Mouse (Mus musculus): ENCODE measurements around the gene Meis3. TPM values are rescaled to one million over a fixed set of nuclear protein-coding genes. Genes with fewer than 3 reads are reported as not detected.

Gene Meis3
- polyA plus RNA-seq (2015; fragmentation: Illumina TruSeq; extraction: RNeasy Lipid Tissue Mini Kit (QIAGEN cat#74804); ENCODE audit: low read depth, low replicate concordance) = 45.1 TPM

GRCm38 (mm10) chr7:16174597-16175541 lies at the start of gene Meis3:
TSS of gene Meis3 (plus strand) at chr7:16175090.

GRCm38 (mm10) chr7:16129421-16129845 lies 45.5 kb upstream of the Meis3 start, which contains the start of gene Slc8a2:
TSS of gene Slc8a2 (plus strand) at chr7:16129826.

GRCm38 (mm10) chr7:16221582-16222272 lies 46.8 kb downstream of the Meis3 start, which contains the start of gene Dhx34:
TSS of gene Dhx34 (minus strand) at chr7:16222037.

Other genes starting within 250 kb of the Meis3 start
- gene Nop53, start 229.0 kb upstream of the Meis3 start, polyA plus RNA-seq (2015; fragmentation: Illumina TruSeq; extraction: RNeasy Lipid Tissue Mini Kit (QIAGEN cat#74804); ENCODE audit: low read depth, low replicate concordance) = 116 TPM
- gene Ehd2, start 207.5 kb upstream of the Meis3 start, polyA plus RNA-seq (2015; fragmentation: Illumina TruSeq; extraction: RNeasy Lipid Tissue Mini Kit (QIAGEN cat#74804); ENCODE audit: low read depth, low replicate concordance) = 4.2 TPM
- gene Bicra, start 127.2 kb upstream of the Meis3 start, polyA plus RNA-seq (2015; fragmentation: Illumina TruSeq; extraction: RNeasy Lipid Tissue Mini Kit (QIAGEN cat#74804); ENCODE audit: low read depth, low replicate concordance) = 7.0 TPM
- gene Zfp541, start 113.3 kb upstream of the Meis3 start, polyA plus RNA-seq (2015; fragmentation: Illumina TruSeq; extraction: RNeasy Lipid Tissue Mini Kit (QIAGEN cat#74804); ENCODE audit: low read depth, low replicate concordance) = 0.37 TPM
- 270 TPM for gene Napa, start 76.6 kb upstream of the Meis3 start, polyA plus RNA-seq (2015; fragmentation: Illumina TruSeq; extraction: RNeasy Lipid Tissue Mini Kit (QIAGEN cat#74804); ENCODE audit: low read depth, low replicate concordance)
- gene Kptn, start 55.2 kb upstream of the Meis3 start, polyA plus RNA-seq (2015; fragmentation: Illumina TruSeq; extraction: RNeasy Lipid Tissue Mini Kit (QIAGEN cat#74804); ENCODE audit: low read depth, low replicate concordance) = 35.9 TPM
- 115 TPM for gene Slc8a2, start 45.3 kb upstream of the Meis3 start, polyA plus RNA-seq (2015; fragmentation: Illumina TruSeq; extraction: RNeasy Lipid Tissue Mini Kit (QIAGEN cat#74804); ENCODE audit: low read depth, low replicate concordance)
- 5.7 TPM for gene Dhx34, start 46.9 kb downstream of the Meis3 start, polyA plus RNA-seq (2015; fragmentation: Illumina TruSeq; extraction: RNeasy Lipid Tissue Mini Kit (QIAGEN cat#74804); ENCODE audit: low read depth, low replicate concordance)
- gene C5ar2, start 69.1 kb downstream of the Meis3 start, polyA plus RNA-seq (2015; fragmentation: Illumina TruSeq; extraction: RNeasy Lipid Tissue Mini Kit (QIAGEN cat#74804); ENCODE audit: low read depth, low replicate concordance) = 0.58 TPM
- gene C5ar1, start 84.5 kb downstream of the Meis3 start, polyA plus RNA-seq (2015; fragmentation: Illumina TruSeq; extraction: RNeasy Lipid Tissue Mini Kit (QIAGEN cat#74804); ENCODE audit: low read depth, low replicate concordance) = 0.92 TPM
- gene Inafm1, start 98.5 kb downstream of the Meis3 start, polyA plus RNA-seq (2015; fragmentation: Illumina TruSeq; extraction: RNeasy Lipid Tissue Mini Kit (QIAGEN cat#74804); ENCODE audit: low read depth, low replicate concordance) = 30.5 TPM
- gene Ccdc9, start 111.7 kb downstream of the Meis3 start, polyA plus RNA-seq (2015; fragmentation: Illumina TruSeq; extraction: RNeasy Lipid Tissue Mini Kit (QIAGEN cat#74804); ENCODE audit: low read depth, low replicate concordance) = 73.0 TPM
- 4.6 TPM for gene Bbc3, start 133.3 kb downstream of the Meis3 start, polyA plus RNA-seq (2015; fragmentation: Illumina TruSeq; extraction: RNeasy Lipid Tissue Mini Kit (QIAGEN cat#74804); ENCODE audit: low read depth, low replicate concordance)
- gene Sae1, start 212.7 kb downstream of the Meis3 start, polyA plus RNA-seq (2015; fragmentation: Illumina TruSeq; extraction: RNeasy Lipid Tissue Mini Kit (QIAGEN cat#74804); ENCODE audit: low read depth, low replicate concordance) = 109 TPM
- gene Zc3h4, start 225.8 kb downstream of the Meis3 start, polyA plus RNA-seq (2015; fragmentation: Illumina TruSeq; extraction: RNeasy Lipid Tissue Mini Kit (QIAGEN cat#74804); ENCODE audit: low read depth, low replicate concordance) = 19.6 TPM